Mouse (Mus musculus) forebrain, embryonic 16.5 days (tissue): ENCODE data around the gene Olfr1346. TPM values are rescaled to one million over a fixed set of nuclear protein-coding genes. Genes with fewer than 3 reads are reported as not detected.

Experiments used
- ATAC-seq: fragments of 200-750 bp; cut with Nextera tagmentation; 2 replicates; pipeline ENCODE4 v1.8.0; 2017; ENCODE audit warnings: mild to moderate bottlenecking, moderate library complexity
- H3K27ac ChIP-seq: fragments of 300-500 bp; sonication (generic); 2 replicates; pipeline ENCODE4 v1.5.1; 2014; ENCODE audit warnings: low read length, control low read depth
- H3K27me3 ChIP-seq: fragments of 300-500 bp; sonication (generic); replicated peaks from 2 replicates; pipeline ENCODE4 v1.6.1; 2014; ENCODE audit warnings: low read length; ENCODE audit not compliant: control insufficient read depth, insufficient read depth
- H3K36me3 ChIP-seq: fragments of 300-500 bp; sonication (generic); 2 replicates; pipeline ENCODE4 v1.6.1; 2014; ENCODE audit not compliant: control insufficient read depth, insufficient read depth
- H3K4me1 ChIP-seq: fragments of 300-500 bp; sonication (generic); replicated peaks from 2 replicates; pipeline ENCODE4 v1.6.1; 2014; ENCODE audit warnings: low read length; ENCODE audit not compliant: control insufficient read depth, insufficient read depth
- H3K4me2 ChIP-seq: fragments of 300-500 bp; sonication (generic); 2 replicates; pipeline ENCODE4 v1.6.1; 2014; ENCODE audit warnings: mild to moderate bottlenecking, low read length, control low read depth
- H3K4me3 ChIP-seq: fragments of 300-500 bp; sonication (generic); replicated peaks from 2 replicates; pipeline ENCODE4 v1.5.1; 2014; ENCODE audit warnings: mild to moderate bottlenecking, low read length, control low read depth
- H3K9ac ChIP-seq: fragments of 300-500 bp; sonication (generic); replicated peaks from 2 replicates; pipeline ENCODE4 v1.6.1; 2014; ENCODE audit warnings: low read depth, low read length, control low read depth
- H3K9me3 ChIP-seq: fragments of 300-500 bp; sonication (generic); 2 replicates; pipeline ENCODE4 v1.6.1; 2016; ENCODE audit warnings: low read length; ENCODE audit not compliant: control insufficient read depth
- WGBS: fragments of 180-500 bp; shearing (Covaris S2); extraction: QIAGEN DNeasy Blood & Tissue Kit; methylation state at CpG from one replicate; pipeline ENCODE4 v1.1.7; 2014; 5-methylcytosine and 5-hydroxymethylcytosine counted together
- polyA plus RNA-seq: library from polyadenylated mRNA; unstranded; fragments of >200 nt; fragmentation: Nextera tagmentation; extraction: Ambion mirVana; gene quantifications from 2 replicates; pipeline ENCODE4 v1.2.1, GENCODE M21; 2015

Gene Olfr1346
- polyA plus RNA-seq, 1 experiment from 2014 or later, result not detected

DNA sequence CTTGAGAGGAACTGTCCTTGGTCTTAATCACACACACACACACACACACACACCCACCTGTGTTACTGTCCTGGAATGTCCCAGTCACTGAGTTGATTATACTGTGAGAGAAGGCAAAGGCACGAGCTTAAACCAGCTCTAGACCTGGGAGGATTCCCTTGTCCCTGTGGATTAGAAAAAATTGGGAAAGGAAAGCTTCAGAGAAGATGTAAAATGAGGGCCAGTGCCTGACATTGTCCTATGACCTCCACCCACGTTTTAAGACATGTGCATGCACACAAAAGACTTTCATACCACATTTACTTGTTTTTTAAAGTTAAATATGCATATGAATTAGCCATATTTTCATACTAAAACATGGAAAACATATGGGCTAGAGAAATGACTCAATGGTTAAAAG, 19.9 kb downstream of the Olfr1346 start, which contains the start of gene Olfr5:
Olfr5 (minus strand) TSS at position 101 of the 400 bp plus-strand sequence.
- Histone ChIP-seq H3K4me2 (no peak within 1 kb of the TSS), H3K9ac (no peak within 1 kb of the TSS), H3K27ac (no peak within 1 kb of the TSS), H3K9me3 (no peaks in the 10 kb centered on the region), H3K4me1 (no peaks in the 10 kb centered on the region), H3K27me3 (no peaks in the 10 kb centered on the region), H3K36me3 (no peaks in the 10 kb centered on the region), H3K4me3 (no peak within 1 kb of the TSS)
- ATAC-seq, result no peak
- WGBS, result 40% methylated on average over 2 of the region's 2 CpGs

GRCm38 (mm10) chr7:6499655-6500054, 32.8 kb downstream of the Olfr1346 start, which contains the start of gene Olfr1347:
Gene Olfr1347 (minus strand): TSS chr7:6499755.
- no peaks in the 10 kb centered on the region for H3K4me1 ChIP-seq
- H3K4me2 ChIP-seq, result no peak within 1 kb of the TSS
- no peaks in the 10 kb centered on the region for H3K36me3 ChIP-seq
- no peaks in the 10 kb centered on the region for H3K27me3 ChIP-seq
- no peak within 1 kb of the TSS for H3K27ac ChIP-seq
- no peak for ATAC-seq
- no peaks in the 10 kb centered on the region for H3K9me3 ChIP-seq
- no peak within 1 kb of the TSS for H3K4me3 ChIP-seq
- H3K9ac ChIP-seq, result no peak within 1 kb of the TSS
- 63% methylated on average over 1 of the region's 1 CpGs for WGBS

DNA sequence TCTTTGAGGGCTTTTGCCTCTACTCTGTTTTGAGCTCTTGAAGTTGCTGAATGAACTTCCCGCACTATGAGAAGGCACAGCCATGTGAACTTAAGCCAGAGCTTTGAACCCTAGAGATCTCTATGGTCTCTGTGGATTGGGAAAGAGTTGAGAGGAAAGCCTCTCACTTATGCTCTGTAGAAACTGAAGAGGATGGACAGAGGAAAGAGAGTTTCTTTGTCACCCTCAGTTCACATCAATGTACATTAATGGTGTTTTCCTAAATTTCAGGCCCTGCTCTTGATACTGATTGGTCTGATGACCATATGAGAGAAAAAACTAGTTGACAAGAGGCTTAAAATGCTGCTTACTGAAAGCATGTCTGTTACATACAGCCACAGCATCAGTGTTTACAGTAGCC, 41.7 kb downstream of the Olfr1346 start, which contains the start of gene Olfr1348:
Olfr1348 (minus strand) TSS at position 101 of the 400 bp plus-strand sequence.
- Histone ChIP-seq H3K36me3 (no peaks in the 10 kb centered on the region), H3K9ac (no peak within 1 kb of the TSS), H3K27ac (no peak within 1 kb of the TSS), H3K4me3 (no peak within 1 kb of the TSS), H3K4me1 (no peaks in the 10 kb centered on the region), H3K9me3 (0 out of 2 replicates have a peak, but pooled peaks cover 3% of the 10 kb centered on the region), H3K27me3 (no peaks in the 10 kb centered on the region), H3K4me2 (no peak within 1 kb of the TSS)
- WGBS, result 97% methylated on average over 1 of the region's 1 CpGs
- ATAC-seq, result no peak

DNA sequence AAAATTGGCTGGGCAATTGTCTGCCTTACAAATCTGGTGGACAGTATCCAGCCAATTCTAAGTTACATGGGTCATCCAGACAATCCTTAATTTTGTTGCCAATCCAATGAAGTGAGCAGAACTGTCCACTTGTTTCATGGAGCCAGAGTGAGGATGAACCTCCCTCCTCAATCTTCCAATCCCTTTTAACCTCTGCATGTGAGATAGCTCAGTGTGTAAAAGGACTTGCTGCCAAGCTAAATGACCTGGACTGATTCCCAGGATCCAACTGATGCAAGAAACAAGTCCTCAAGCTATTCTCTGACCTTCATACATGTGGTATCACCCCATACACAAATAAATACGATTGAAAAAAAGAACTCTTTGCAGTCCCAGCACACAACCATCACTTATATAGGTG, 54.8 kb downstream of the Olfr1346 start:
- whole genome bisulfite sequencing, result 28% methylated on average over 1 of the region's 1 CpGs
- Histone ChIP-seq H3K9me3 (peaks cover 6% of the 10 kb centered on the region; the same call in 1 of the 2 replicates), H3K4me2 (no peak overlapping the region), H3K27ac (no peak overlapping the region), H3K4me3 (no peak overlapping the region), H3K36me3 (no peaks in the 10 kb centered on the region), H3K9ac (no peak overlapping the region), H3K4me1 (no peaks in the 10 kb centered on the region), H3K27me3 (no peaks in the 10 kb centered on the region)
- ATAC-seq, result no peak

DNA sequence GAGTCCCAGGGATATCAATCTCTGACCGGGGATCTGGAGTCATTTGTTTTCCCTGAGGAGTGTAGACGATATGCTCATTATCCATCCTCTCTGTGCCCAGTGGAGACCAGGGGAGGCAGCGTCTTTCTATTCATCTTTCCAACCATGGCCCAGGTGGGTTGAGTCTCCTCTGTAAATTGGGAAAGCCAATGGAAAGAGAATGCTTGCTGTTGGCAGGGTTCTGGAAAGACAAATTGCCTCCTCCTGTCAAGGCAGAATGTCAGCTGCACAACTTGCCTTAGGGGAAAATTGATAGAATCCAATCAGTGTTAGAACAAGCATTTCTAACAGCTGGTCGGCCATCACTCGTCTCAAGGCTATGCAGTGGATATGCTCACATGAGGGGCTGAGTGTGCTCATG, 55.9 kb downstream of the Olfr1346 start, which contains the start of gene Olfr1349:
Olfr1349 (minus strand) TSS at position 101 of the 400 bp plus-strand sequence.
- no peak within 1 kb of the TSS for H3K9ac ChIP-seq
- no peaks in the 10 kb centered on the region for H3K36me3 ChIP-seq
- H3K27ac ChIP-seq, result no peak within 1 kb of the TSS
- no peak within 1 kb of the TSS for H3K4me2 ChIP-seq
- peaks cover 3% of the 10 kb centered on the region; the same call in 1 of the 2 replicates for H3K9me3 ChIP-seq
- 88% methylated on average over 5 of the region's 5 CpGs for WGBS
- H3K27me3 ChIP-seq, result no peaks in the 10 kb centered on the region
- ATAC-seq, result no peak
- no peak within 1 kb of the TSS for H3K4me3 ChIP-seq
- no peaks in the 10 kb centered on the region for H3K4me1 ChIP-seq

GRCm38 (mm10) chr7:6525001-6525400, 58.1 kb downstream of the Olfr1346 start:
- Histone ChIP-seq H3K27me3 (no peaks in the 10 kb centered on the region), H3K4me2 (no peak overlapping the region), H3K36me3 (no peaks in the 10 kb centered on the region), H3K4me3 (no peak overlapping the region), H3K9ac (no peak overlapping the region), H3K9me3 (no peaks in the 10 kb centered on the region), H3K27ac (no peak overlapping the region), H3K4me1 (no peaks in the 10 kb centered on the region)
- 58% methylated on average over 3 of the region's 3 CpGs for WGBS
- ATAC-seq, result no peak

GRCm38 (mm10) chr7:6526141-6526540, 59.2 kb downstream of the Olfr1346 start:
- no peaks in the 10 kb centered on the region for H3K36me3 ChIP-seq
- no peak for ATAC-seq
- H3K9ac ChIP-seq, result no peak overlapping the region
- 64% methylated on average over 5 of the region's 5 CpGs for WGBS
- H3K27me3 ChIP-seq, result no peaks in the 10 kb centered on the region
- no peak overlapping the region for H3K4me3 ChIP-seq
- no peak overlapping the region for H3K27ac ChIP-seq
- H3K4me2 ChIP-seq, result no peak overlapping the region
- no peaks in the 10 kb centered on the region for H3K4me1 ChIP-seq
- no peaks in the 10 kb centered on the region for H3K9me3 ChIP-seq

Other genes with a start within 250 kb of the Olfr1346 start
- gene Zscan5b, start 244.8 kb upstream of the Olfr1346 start, polyA plus RNA-seq, result not detected in 2 replicates
- not detected in 2 replicates for gene Epp13, start 214.4 kb upstream of the Olfr1346 start, polyA plus RNA-seq
- 13.0 and 17.1 TPM in 2 replicates for gene Zfp667, start 180.5 kb upstream of the Olfr1346 start, polyA plus RNA-seq
- gene Zfp583, start 135.8 kb upstream of the Olfr1346 start, polyA plus RNA-seq, result 14.5 and 15.8 TPM in 2 replicates
- gene Gm3854, start 123.3 kb upstream of the Olfr1346 start, polyA plus RNA-seq, result 5.2 and 5.8 TPM in 2 replicates
- gene Zfp78, start 103.8 kb upstream of the Olfr1346 start, polyA plus RNA-seq, result 5.8 and 6.8 TPM in 2 replicates
- gene Zfp28, start 83.8 kb upstream of the Olfr1346 start, polyA plus RNA-seq, result 21.3 and 23.8 TPM in 2 replicates
- 3.7 and 6.0 TPM in 2 replicates for gene Smim17, start 68.4 kb upstream of the Olfr1346 start, polyA plus RNA-seq
- not detected in 2 replicates for gene Gm20715, start 56.8 kb upstream of the Olfr1346 start, polyA plus RNA-seq
- 0.22 and 0.24 TPM in 2 replicates for gene Olfr1344, start 28.4 kb upstream of the Olfr1346 start, polyA plus RNA-seq
- gene Olfr1336, start 10.9 kb upstream of the Olfr1346 start, polyA plus RNA-seq, result 0.03 TPM in 1 of 2 replicates, not detected in the other
- gene Olfr5, start 19.8 kb downstream of the Olfr1346 start, polyA plus RNA-seq, result not detected in 2 replicates
- not detected in 2 replicates for gene Olfr1347, start 32.7 kb downstream of the Olfr1346 start, polyA plus RNA-seq
- not detected in 2 replicates for gene Olfr1348, start 41.6 kb downstream of the Olfr1346 start, polyA plus RNA-seq
- gene Olfr1349, start 55.8 kb downstream of the Olfr1346 start, polyA plus RNA-seq, result not detected in 2 replicates
- gene Olfr1350, start 97.7 kb downstream of the Olfr1346 start, polyA plus RNA-seq, result not detected in 2 replicates
- gene Zim1, start 229.3 kb downstream of the Olfr1346 start, polyA plus RNA-seq, result 2.7 and 4.1 TPM in 2 replicates